7 mouse cellular contexts compared by ENCODE assay signal in the genomic region with DNA sequence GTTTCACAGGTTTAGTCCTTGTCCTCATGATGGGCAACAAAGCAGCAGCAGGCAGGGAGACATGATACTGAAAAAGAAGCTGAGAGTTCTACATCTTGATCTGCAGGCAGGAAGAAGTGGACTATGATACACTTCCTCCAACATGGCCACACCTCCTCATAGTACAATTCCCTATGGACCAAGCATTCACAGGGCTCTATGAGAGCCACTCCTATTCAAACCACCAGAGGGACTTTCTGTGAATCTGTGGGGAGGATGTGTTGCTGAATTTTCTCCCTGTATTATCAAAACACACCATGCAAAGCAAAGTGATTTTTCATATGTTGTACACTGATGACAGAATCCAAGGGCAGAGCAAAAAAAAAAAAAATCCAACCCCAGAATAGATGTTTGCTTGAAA.
"Had no signal": no experiment of that assay in that cellular context is flagged by ENCODE, and none has a peak within 500 bp of the region (broad histone marks: within the 10 kb centered on the region; RNA-seq: fewer than 3 reads in every experiment).

No protein-coding gene starts in this region.

- H3K4me3 ChIP-seq: limb, embryonic 10.5 days; liver, embryonic 15.5 days; midbrain, embryonic 13.5 days had no signal

- DNase-seq: kidney, postnatal 36 days; lung, adult 2 months; lung, postnatal 36 days; right cerebral cortex, postnatal 14 days had no signal

- H3K27ac ChIP-seq: limb, embryonic 10.5 days; liver, embryonic 15.5 days; midbrain, embryonic 13.5 days had no signal
